Mouse (Mus musculus) right cerebral cortex, adult 18-20 months (tissue): ENCODE results near the gene Klri1.
"Not testable (repeated sequence)": the region's sequence is repeated elsewhere in the genome, so short reads cannot be mapped to it uniquely, and the experiment has no call there.

Experiments
- DNase-seq: peaks from one replicate; pipeline ENCODE4 v3.0.0; 2022; ENCODE audit warnings: mixed read lengths

Gene Klri1

GRCm38 (mm10) chr6:129717032-129717431 lies at the start of gene Klri1:
Gene Klri1 (minus strand): TSS chr6:129717132.
- no peak for DNase-seq

- no peak for DNase-seq
Observed at GRCm38 (mm10) chr6:129747654-129748032, 30.7 kb upstream of the Klri1 start.

- no peak for DNase-seq
Observed at GRCm38 (mm10) chr6:129747016-129747653, 30.2 kb upstream of the Klri1 start.

GRCm38 (mm10) chr6:129746151-129746550 lies 29.2 kb upstream of the Klri1 start:
- no peak for DNase-seq

GRCm38 (mm10) chr6:129740069-129740721 lies 23.3 kb upstream of the Klri1 start, which contains the start of gene Klri2:
Gene Klri2 (minus strand): TSS chr6:129740484.
- no peak for DNase-seq

- DNase-seq = no peak
Observed at GRCm38 (mm10) chr6:129736414-129736813, 19.5 kb upstream of the Klri1 start.

GRCm38 (mm10) chr6:129727237-129727636 lies 10.3 kb upstream of the Klri1 start:
- no peak for DNase-seq

- DNase-seq = no peak
Observed at GRCm38 (mm10) chr6:129721390-129721789, 4.5 kb upstream of the Klri1 start.

- no peak for DNase-seq
Observed at GRCm38 (mm10) chr6:129720487-129720886, 3.6 kb upstream of the Klri1 start.

- no peak for DNase-seq
Observed at GRCm38 (mm10) chr6:129713566-129713965, 3.4 kb downstream of the Klri1 start.

- DNase-seq = not testable (repeated sequence)
Observed at GRCm38 (mm10) chr6:129691436-129691835, 25.5 kb downstream of the Klri1 start.

GRCm38 (mm10) chr6:129680379-129680778 lies 36.6 kb downstream of the Klri1 start:
- no peak for DNase-seq

- DNase-seq = no peak
Observed at GRCm38 (mm10) chr6:129678873-129679272, 38.1 kb downstream of the Klri1 start, which contains the start of gene Klrc1. Gene Klrc1 (minus strand): TSS chr6:129678973.

- DNase-seq = not testable (repeated sequence)
Observed at GRCm38 (mm10) chr6:129661301-129661700, 55.6 kb downstream of the Klri1 start.

GRCm38 (mm10) chr6:129660589-129660988 lies 56.3 kb downstream of the Klri1 start, which contains the start of gene Klrc2:
Gene Klrc2 (minus strand): TSS chr6:129660689.
- DNase-seq = not testable (repeated sequence)
